Mouse (Mus musculus) forebrain, embryonic 15.5 days (tissue): ENCODE measurements around the gene Nr1i2. TPM values are rescaled to one million over a fixed set of nuclear protein-coding genes. Genes with fewer than 3 reads are reported as not detected.
A peak's percentile ranks its signal among the peaks of the same experiment; 100 is the strongest.
"Not testable (repeated sequence)": the region's sequence is repeated elsewhere in the genome, so short reads cannot be mapped to it uniquely, and the experiment has no call there.

Experiments used
- ATAC-seq: fragments of 200-750 bp; cut with Nextera tagmentation; replicated peaks from 2 replicates; pipeline ENCODE4 v1.8.0; 2017; ENCODE audit warnings: mild to moderate bottlenecking, moderate TSS enrichment, moderate library complexity
- H3K27ac ChIP-seq: fragments of 300-500 bp; sonication (generic); replicated peaks from 2 replicates; pipeline ENCODE4 v1.5.1; 2015; ENCODE audit warnings: mild to moderate bottlenecking, inconsistent platforms
- H3K27me3 ChIP-seq: fragments of 300-500 bp; sonication (generic); 2 replicates; pipeline ENCODE4 v1.6.1; 2015; ENCODE audit warnings: inconsistent platforms
- H3K36me3 ChIP-seq: fragments of 300-500 bp; sonication (generic); 2 replicates; pipeline ENCODE4 v1.6.1; 2015; ENCODE audit warnings: mild to moderate bottlenecking, inconsistent platforms
- H3K4me1 ChIP-seq: fragments of 300-500 bp; sonication (generic); 2 replicates; pipeline ENCODE4 v1.6.1; 2015; ENCODE audit warnings: inconsistent platforms
- H3K4me2 ChIP-seq: fragments of 300-500 bp; sonication (generic); replicated peaks from 2 replicates; pipeline ENCODE4 v1.6.1; 2015; ENCODE audit warnings: mild to moderate bottlenecking, inconsistent platforms
- H3K4me3 ChIP-seq: fragments of 300-500 bp; sonication (generic); 2 replicates; pipeline ENCODE4 v1.5.1; 2015; ENCODE audit warnings: mild to moderate bottlenecking, inconsistent platforms
- H3K9ac ChIP-seq: fragments of 300-500 bp; sonication (generic); replicated peaks from 2 replicates; pipeline ENCODE4 v1.6.1; 2015; ENCODE audit warnings: mild to moderate bottlenecking, inconsistent platforms
- H3K9me3 ChIP-seq: fragments of 300-500 bp; sonication (generic); 2 replicates; pipeline ENCODE4 v1.6.1; 2016; ENCODE audit warnings: inconsistent platforms
- WGBS: fragments of 180-500 bp; shearing (Covaris S2); methylation state at CpG from one replicate; pipeline ENCODE4 v1.1.7; 2015; ENCODE audit warnings: mixed read lengths; 5-methylcytosine and 5-hydroxymethylcytosine counted together
- polyA plus RNA-seq: library from polyadenylated mRNA; unstranded; fragments of >200 nt; fragmentation: Nextera tagmentation; extraction: Ambion mirVana; gene quantifications from 2 replicates; pipeline ENCODE4 v1.2.1, GENCODE M21; 2015

Nr1i2 gene
- polyA plus RNA-seq = not detected in 2 replicates

GRCm38 (mm10) chr16:38294685-38295348 lies at the start of gene Nr1i2:
Nr1i2 (minus strand) TSS chr16:38294824.
- H3K9me3 ChIP-seq = no peaks in the 10 kb centered on the region
- H3K4me3 ChIP-seq = no peak within 1 kb of the TSS
- ATAC-seq = no peak
- no peaks in the 10 kb centered on the region for H3K27me3 ChIP-seq
- H3K9ac ChIP-seq = no peak within 1 kb of the TSS
- H3K4me1 ChIP-seq = no peaks in the 10 kb centered on the region
- H3K27ac ChIP-seq = no peak within 1 kb of the TSS
- no peak within 1 kb of the TSS for H3K4me2 ChIP-seq
- 74% methylated on average over 7 of the region's 7 CpGs for WGBS
- no peaks in the 10 kb centered on the region for H3K36me3 ChIP-seq

DNA sequence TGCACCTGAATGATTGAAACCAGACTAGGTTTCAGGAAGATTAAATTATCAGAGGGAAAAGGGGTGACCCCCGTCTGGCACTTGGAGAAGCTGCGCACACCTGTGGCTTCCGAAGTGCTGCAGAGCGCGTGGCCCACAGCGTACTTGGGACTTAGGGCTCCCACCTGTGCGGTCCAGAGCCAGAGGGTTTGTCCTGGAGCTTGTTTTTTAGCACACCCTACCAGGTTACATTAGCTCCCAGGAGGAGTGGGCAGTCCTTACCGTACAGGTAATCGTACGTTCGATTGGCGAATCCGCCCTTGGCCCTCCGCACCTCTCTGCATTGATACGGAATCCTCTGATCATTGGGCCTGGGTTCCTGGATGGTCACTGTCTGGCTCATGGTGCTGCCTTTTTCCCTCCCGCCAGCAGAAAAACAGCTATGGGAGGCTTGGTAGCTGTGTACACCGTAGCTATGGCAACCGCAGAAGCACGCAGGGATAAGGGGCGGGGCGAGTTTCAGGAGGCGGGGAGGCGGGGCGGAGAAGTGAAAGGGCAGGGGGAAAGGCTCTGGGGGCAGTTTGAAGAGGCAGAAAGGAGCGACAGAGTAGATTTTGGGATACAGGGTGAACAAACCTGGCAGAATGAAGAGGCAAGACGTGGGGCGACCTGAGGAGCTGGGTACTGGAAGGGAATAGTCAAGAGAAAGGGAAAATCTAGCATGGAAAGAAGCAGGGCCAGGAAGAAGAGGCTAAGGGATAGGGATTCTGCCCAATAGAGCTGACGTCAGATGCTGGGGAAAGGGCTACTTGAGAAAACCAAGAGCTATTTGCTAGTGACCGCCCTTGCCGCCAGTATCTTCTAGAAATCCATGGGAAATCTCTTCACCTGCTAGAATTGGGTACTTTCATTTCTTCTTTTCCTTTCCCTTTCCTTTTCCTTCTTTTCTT lies 47.0 kb upstream of the Nr1i2 start, which contains the start of gene Maats1:
Gene Maats1, minus strand, starts transcription at position 748 of the 929 bp plus-strand sequence.
- WGBS = 6% methylated on average over 30 of the region's 30 CpGs
- H3K27ac ChIP-seq = 0 out of 2 replicates have a peak within 1 kb of the TSS, but pooled peaks have one; percentile 15
- no peaks in the 10 kb centered on the region for H3K27me3 ChIP-seq
- H3K9me3 ChIP-seq = no peaks in the 10 kb centered on the region
- H3K9ac ChIP-seq = peak within 1 kb of the TSS; percentile 49
- H3K4me2 ChIP-seq = peak within 1 kb of the TSS; percentile 78
- H3K4me3 ChIP-seq = peak within 1 kb of the TSS; percentile 43
- no peaks in the 10 kb centered on the region for H3K36me3 ChIP-seq
- ATAC-seq = peak; percentile 91
- peaks cover 12% of the 10 kb centered on the region for H3K4me1 ChIP-seq

DNA sequence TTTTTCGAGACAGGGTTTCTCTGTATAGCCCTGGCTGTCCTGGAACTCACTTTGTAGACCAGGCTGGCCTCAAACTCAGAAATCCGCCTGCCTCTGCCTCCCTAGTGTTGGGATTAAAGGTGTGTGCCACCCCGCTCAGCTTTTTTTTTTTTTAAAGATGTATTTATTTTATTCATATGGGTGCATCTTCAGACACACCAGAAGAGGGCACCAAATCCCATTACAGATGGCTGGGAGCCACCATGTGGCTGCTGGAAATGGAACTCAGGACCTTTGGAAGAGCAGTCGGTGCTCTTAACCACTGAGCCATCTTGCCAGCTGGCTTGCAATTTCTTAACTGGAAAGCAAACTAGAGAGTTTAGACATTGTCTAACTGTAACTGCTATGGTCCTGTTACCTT lies 43.5 kb upstream of the Nr1i2 start:
- 91% methylated on average over 4 of the region's 4 CpGs for WGBS
- not testable (repeated sequence) for H3K9ac ChIP-seq

GRCm38 (mm10) chr16:38334431-38334830 lies 39.8 kb upstream of the Nr1i2 start:
- Histone ChIP-seq H3K9me3 (no peaks in the 10 kb centered on the region), H3K4me1 (no peaks in the 10 kb centered on the region), H3K4me3 (no peak overlapping the region), H3K27ac (no peak overlapping the region), H3K9ac (no peak overlapping the region), H3K36me3 (no peaks in the 10 kb centered on the region), H3K4me2 (no peak overlapping the region), H3K27me3 (no peaks in the 10 kb centered on the region)
- WGBS = 42% methylated on average over 6 of the region's 6 CpGs
- ATAC-seq = no peak

More for the DNA sequence above, 43.5 kb upstream of the Nr1i2 start:
- not testable (repeated sequence) for H3K4me1 ChIP-seq, H3K36me3 ChIP-seq, H3K9me3 ChIP-seq, H3K27ac ChIP-seq, H3K4me3 ChIP-seq, ATAC-seq, H3K27me3 ChIP-seq, H3K4me2 ChIP-seq

GRCm38 (mm10) chr16:38329340-38329739 lies 34.7 kb upstream of the Nr1i2 start:
- H3K9ac ChIP-seq = no peak overlapping the region
- H3K4me2 ChIP-seq = no peak overlapping the region
- H3K27ac ChIP-seq = no peak overlapping the region
- WGBS = 92% methylated on average over 3 of the region's 3 CpGs
- no peak for ATAC-seq
- no peaks in the 10 kb centered on the region for H3K4me1 ChIP-seq
- no peaks in the 10 kb centered on the region for H3K27me3 ChIP-seq
- H3K36me3 ChIP-seq = no peaks in the 10 kb centered on the region
- no peak overlapping the region for H3K4me3 ChIP-seq
- 0 out of 2 replicates have a peak, but pooled peaks cover 2% of the 10 kb centered on the region for H3K9me3 ChIP-seq

- H3K9ac ChIP-seq = no peak overlapping the region
- no peak overlapping the region for H3K4me3 ChIP-seq
- no peaks in the 10 kb centered on the region for H3K27me3 ChIP-seq
- no peak for ATAC-seq
- H3K36me3 ChIP-seq = no peaks in the 10 kb centered on the region
- no peak overlapping the region for H3K27ac ChIP-seq
- WGBS = 82% methylated on average over 11 of the region's 11 CpGs
- H3K9me3 ChIP-seq = 0 out of 2 replicates have a peak, but pooled peaks cover 2% of the 10 kb centered on the region
- H3K4me2 ChIP-seq = no peak overlapping the region
- H3K4me1 ChIP-seq = no peaks in the 10 kb centered on the region
Measured at GRCm38 (mm10) chr16:38326778-38327397, 32.3 kb upstream of the Nr1i2 start.

DNA sequence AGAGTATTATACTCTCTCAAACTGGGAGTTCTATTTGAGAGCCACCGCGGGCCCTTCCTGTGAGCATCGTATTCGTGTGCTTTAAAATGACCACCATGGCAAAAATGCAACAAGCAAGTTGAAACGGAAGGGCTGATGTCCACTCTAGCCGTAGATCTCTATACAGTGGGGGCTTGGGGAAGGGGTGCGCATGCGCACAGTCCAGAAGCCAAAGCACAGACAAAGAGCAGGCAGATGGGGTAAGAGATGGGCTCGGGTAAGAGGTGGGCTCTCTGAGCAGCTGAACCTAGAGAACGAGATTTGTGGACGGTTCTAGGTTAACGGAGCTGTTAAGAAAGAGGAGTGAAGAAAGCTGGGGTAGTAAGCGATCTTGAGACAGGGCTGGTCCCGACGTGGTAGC lies 29.7 kb upstream of the Nr1i2 start:
- Histone ChIP-seq H3K27me3 (no peaks in the 10 kb centered on the region), H3K4me2 (no peak overlapping the region), H3K4me3 (no peak overlapping the region), H3K9ac (no peak overlapping the region), H3K4me1 (no peaks in the 10 kb centered on the region), H3K36me3 (no peaks in the 10 kb centered on the region), H3K9me3 (0 out of 2 replicates have a peak, but pooled peaks cover 1% of the 10 kb centered on the region), H3K27ac (no peak overlapping the region)
- ATAC-seq = no peak
- WGBS = 93% methylated on average over 15 of the region's 15 CpGs

GRCm38 (mm10) chr16:38321452-38321935 lies 26.9 kb upstream of the Nr1i2 start:
- no peaks in the 10 kb centered on the region for H3K9me3 ChIP-seq
- 29% methylated on average over 17 of the region's 17 CpGs for WGBS
- ATAC-seq = peak; percentile 91
- H3K36me3 ChIP-seq = no peaks in the 10 kb centered on the region
- no peaks in the 10 kb centered on the region for H3K27me3 ChIP-seq
- H3K4me3 ChIP-seq = peak overlapping the region; percentile 25
- no peaks in the 10 kb centered on the region for H3K4me1 ChIP-seq
- H3K4me2 ChIP-seq = peak overlapping the region; percentile 43
- H3K9ac ChIP-seq = 0 out of 2 replicates have a peak overlapping the region, but pooled peaks have one; percentile 21
- H3K27ac ChIP-seq = no peak overlapping the region

DNA sequence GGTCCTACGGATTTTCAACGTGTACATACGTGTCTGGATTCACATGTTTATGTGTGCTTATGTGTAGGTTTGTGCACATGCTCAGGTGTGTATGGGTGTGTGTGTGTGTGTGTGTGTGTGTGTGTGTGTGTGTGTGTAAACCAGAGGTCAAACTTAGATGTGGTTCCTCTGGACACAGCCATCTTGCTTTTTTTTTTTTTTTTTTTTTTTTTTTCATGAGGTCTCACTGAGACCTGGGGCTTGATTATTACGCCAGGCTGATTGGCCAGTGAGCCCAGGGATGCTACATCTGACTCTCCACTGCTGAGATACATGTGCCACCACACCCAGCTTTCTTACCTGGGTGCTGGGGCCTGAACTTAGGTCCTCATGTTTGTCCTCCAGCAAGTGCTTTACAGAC lies 24.5 kb upstream of the Nr1i2 start:
- Histone ChIP-seq H3K9ac (no peak overlapping the region), H3K4me3 (no peak overlapping the region), H3K4me2 (no peak overlapping the region), H3K27me3 (no peaks in the 10 kb centered on the region), H3K27ac (no peak overlapping the region), H3K36me3 (no peaks in the 10 kb centered on the region), H3K9me3 (no peaks in the 10 kb centered on the region), H3K4me1 (no peaks in the 10 kb centered on the region)
- ATAC-seq = no peak
- 95% methylated on average over 4 of the region's 4 CpGs for WGBS

DNA sequence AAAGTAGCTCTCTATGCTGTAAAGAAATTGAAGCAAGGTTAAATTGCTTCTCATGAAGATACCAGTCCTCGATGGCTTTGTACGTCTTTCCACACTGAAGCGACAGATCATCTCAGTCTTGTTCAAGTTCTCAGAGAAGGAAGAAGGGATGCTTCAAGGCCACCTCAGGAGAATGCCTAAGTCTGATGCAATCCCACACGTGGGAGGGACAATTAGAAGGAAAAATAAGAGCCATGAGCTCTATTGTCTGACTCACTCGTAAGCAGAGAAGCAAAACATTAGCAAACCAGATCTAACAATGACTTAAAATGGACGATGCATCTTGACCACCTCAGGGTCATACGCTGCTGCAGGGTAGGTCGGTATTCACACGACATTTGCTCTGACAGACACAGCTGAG lies 23.9 kb upstream of the Nr1i2 start:
- Histone ChIP-seq H3K4me2 (no peak overlapping the region), H3K9ac (no peak overlapping the region), H3K27me3 (no peaks in the 10 kb centered on the region), H3K4me1 (no peaks in the 10 kb centered on the region), H3K9me3 (no peaks in the 10 kb centered on the region), H3K4me3 (no peak overlapping the region), H3K27ac (no peak overlapping the region), H3K36me3 (no peaks in the 10 kb centered on the region)
- no peak for ATAC-seq
- WGBS = 73% methylated on average over 9 of the region's 9 CpGs

GRCm38 (mm10) chr16:38308195-38308594 lies 13.6 kb upstream of the Nr1i2 start:
- Histone ChIP-seq H3K27ac (no peak overlapping the region), H3K27me3 (no peaks in the 10 kb centered on the region), H3K4me3 (no peak overlapping the region), H3K4me1 (no peaks in the 10 kb centered on the region), H3K4me2 (no peak overlapping the region), H3K36me3 (no peaks in the 10 kb centered on the region), H3K9me3 (no peaks in the 10 kb centered on the region), H3K9ac (no peak overlapping the region)
- 0 out of 2 replicates have a peak, but pooled peaks have one; percentile 11 for ATAC-seq
- 68% methylated on average over 11 of the region's 11 CpGs for WGBS
